Mouse (Mus musculus): ENCODE results near the gene Wnt3.

DNA sequence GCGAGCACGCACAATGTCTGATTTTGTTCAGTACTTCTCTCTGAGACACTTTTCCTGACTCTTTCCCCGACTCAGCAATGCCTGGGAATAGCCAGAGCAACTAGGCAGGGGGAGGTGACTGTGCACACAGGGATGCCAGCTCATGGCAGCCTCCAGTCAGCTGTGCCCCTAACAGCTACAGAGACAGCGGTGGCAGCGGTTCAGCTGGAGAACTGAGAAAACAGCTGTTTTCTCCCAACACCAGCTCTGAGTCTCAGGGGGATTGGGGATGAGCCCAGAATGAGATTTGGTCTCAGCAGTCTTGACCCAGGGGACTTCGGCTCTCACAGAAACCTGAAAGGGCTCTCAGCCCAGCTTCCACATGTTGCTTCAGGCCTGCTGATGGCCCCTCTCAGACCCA lies 9.3 kb upstream of the Wnt3 start:
- TF ChIP-seq POLR2A (IDR thresholded peaks at IDR 0.05; ENCODE audit: low read depth, low read length) = no peak
- no peak for TF ChIP-seq CTCF (conservative IDR thresholded peaks at IDR 0.05 in 1 of 2, IDR thresholded peaks at IDR 0.05 in 1 of 2; ENCODE audit: low read depth in 2 of 2, low read length in 2 of 2)
- TF ChIP-seq EP300 (IDR thresholded peaks at IDR 0.05; ENCODE audit: low read length) = peak; percentile 49; the same call in 1 of the 2 replicates
- TF ChIP-seq ZC3H11A (IDR thresholded peaks at IDR 0.05; ENCODE audit: low read depth, low read length) = no peak
- no peak for TF ChIP-seq E2F4 (IDR thresholded peaks at IDR 0.05; ENCODE audit: insufficient replicate concordance, low read depth, low read length)
